Mouse (Mus musculus): ENCODE measurements at regions not wholly inside any gene's neighbourhood (a gene's known extent, or its start where the extent isn't known, plus 50 kb on each side); places are given as distances from the start of the nearest gene placed in this dataset.

DNA sequence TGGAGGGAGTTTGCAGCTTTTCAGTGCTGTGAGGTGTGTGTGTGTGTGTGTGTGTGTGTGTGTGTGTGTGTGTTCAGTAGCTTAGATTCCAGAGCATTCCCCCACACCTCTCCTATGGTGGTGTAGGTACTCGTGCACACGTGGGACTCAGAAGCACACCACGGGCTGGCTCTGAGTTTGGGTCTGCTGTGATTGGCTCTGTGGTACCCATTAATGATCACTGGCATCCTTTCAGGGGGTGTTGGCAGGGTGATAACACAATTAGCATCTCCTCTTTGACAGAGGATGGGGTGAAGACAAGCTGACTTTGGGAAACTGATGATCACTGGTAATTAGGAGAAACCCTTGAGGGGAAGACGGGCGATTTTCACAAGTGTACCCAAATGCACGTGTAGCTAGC is 219.7 kb upstream of the Zfp507 start:
- H3K36me3 ChIP-seq (ENCODE audit: control insufficient read depth in 1 of 2, insufficient read depth in 2 of 2, low read length in 2 of 2): no peaks in the 10 kb centered on the region
- DNase-seq (ENCODE audit: low read depth, low spot score): no peak
- TF ChIP-seq RCOR1 (IDR thresholded peaks at IDR 0.05; ENCODE audit: low read depth, low read length): no peak
- TF ChIP-seq POLR2AphosphoS5 (IDR thresholded peaks at IDR 0.05; ENCODE audit: borderline replicate concordance, low read depth, low read length): no peak
- no peak for TF ChIP-seq NELFE (IDR thresholded peaks at IDR 0.05; ENCODE audit: low read depth, low read length)
- TF ChIP-seq TBP (IDR thresholded peaks at IDR 0.05; ENCODE audit: low read depth, low read length): no peak
- no peak for TF ChIP-seq MXI1 (IDR thresholded peaks at IDR 0.05; ENCODE audit: low read depth, low read length)
- no peak for TF ChIP-seq GATA1 (IDR thresholded peaks at IDR 0.05; ENCODE audit: low read depth, low read length)
- TF ChIP-seq ETS1 (IDR thresholded peaks at IDR 0.05; ENCODE audit: low read depth, low read length): no peak
- TF ChIP-seq TCF12 (IDR thresholded peaks at IDR 0.05; ENCODE audit: low read depth, low read length): no peak
- no peak for TF ChIP-seq MYC (IDR thresholded peaks at IDR 0.05; ENCODE audit: low read depth, low read length)
- TF ChIP-seq HCFC1 (IDR thresholded peaks at IDR 0.05; ENCODE audit: low read depth, low read length): no peak
- TF ChIP-seq MAFK (IDR thresholded peaks at IDR 0.05; ENCODE audit: borderline replicate concordance, low read depth, low read length): no peak
- TF ChIP-seq RAD21 (IDR thresholded peaks at IDR 0.05; ENCODE audit: low read depth, low read length): no peak
- TF ChIP-seq ELF1 (IDR thresholded peaks at IDR 0.05; ENCODE audit: low read depth, low read length): no peak
- no peaks in the 10 kb centered on the region for H3K4me1 ChIP-seq (ENCODE audit: control insufficient read depth in 1 of 2, insufficient read depth in 2 of 2, low read length in 2 of 2)
- no peak overlapping the region for H3K27ac ChIP-seq (ENCODE audit: control insufficient read depth, low read depth, low read length)
- H3K4me3 ChIP-seq (ENCODE audit: control insufficient read depth in 1 of 2, insufficient read depth in 1 of 2, low read depth in 2 of 2, low read length in 2 of 2): no peak overlapping the region
- no peak overlapping the region for H3K9ac ChIP-seq (ENCODE audit: control insufficient read depth, low read depth, low read length, poor library complexity, severe bottlenecking)
- no peaks in the 10 kb centered on the region for H3K9me3 ChIP-seq (replicated peaks; ENCODE audit: insufficient read depth, low read length)
- H3K79me2 ChIP-seq (ENCODE audit: control insufficient read depth, insufficient read depth, low read length, poor library complexity): no peaks in the 10 kb centered on the region
- H3K27me3 ChIP-seq (ENCODE audit: control insufficient read depth in 1 of 2, insufficient read depth in 2 of 2, low read length in 2 of 2): no peaks in the 10 kb centered on the region

DNA sequence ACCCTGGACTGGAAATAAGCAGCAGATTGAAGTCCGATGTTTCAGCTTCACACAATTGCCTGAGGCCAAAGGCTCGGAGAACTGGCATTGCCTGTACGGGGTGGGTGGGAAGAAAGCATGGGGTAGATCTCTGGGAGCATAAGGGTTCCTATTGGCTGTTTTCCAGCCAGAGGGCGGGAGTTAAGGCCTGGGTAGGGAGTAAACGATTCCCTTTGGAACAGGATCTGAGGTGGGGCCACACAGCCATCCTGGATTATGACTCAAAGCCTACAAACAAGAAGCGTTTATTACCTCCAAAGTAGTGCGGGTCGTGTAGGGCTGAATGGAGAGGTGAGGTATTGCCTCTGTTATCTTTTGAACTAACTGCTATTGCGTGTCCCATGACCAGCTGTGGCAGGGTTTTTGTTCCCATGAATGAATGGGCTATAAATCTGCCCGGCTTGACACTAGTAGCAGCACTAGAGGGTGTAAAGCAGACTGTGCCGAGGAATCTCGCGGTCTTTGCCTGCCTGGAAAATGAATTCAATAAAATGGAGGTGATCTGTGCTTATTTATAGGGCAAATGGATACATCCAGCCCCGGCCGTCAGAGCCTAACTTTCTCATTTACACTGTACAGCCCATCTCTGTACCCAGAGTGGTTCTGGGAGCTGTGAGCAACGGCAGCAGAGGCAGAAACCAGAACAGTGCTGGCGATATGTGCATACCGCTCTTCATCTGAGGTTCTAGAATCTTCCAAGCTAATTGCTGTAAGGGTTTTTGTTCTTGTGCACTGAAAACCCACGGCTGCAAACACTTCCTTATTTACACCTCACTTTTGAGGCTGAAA is 214.3 kb upstream of the Zfp507 start:
- no peaks in the 10 kb centered on the region for H3K36me3 ChIP-seq (ENCODE audit: control insufficient read depth in 1 of 2, insufficient read depth in 2 of 2, low read length in 2 of 2)
- H3K9ac ChIP-seq (ENCODE audit: control insufficient read depth, low read depth, low read length, poor library complexity, severe bottlenecking): no peak overlapping the region
- no peak for DNase-seq (ENCODE audit: low read depth, low spot score)
- H3K27me3 ChIP-seq (ENCODE audit: control insufficient read depth in 1 of 2, insufficient read depth in 2 of 2, low read length in 2 of 2): no peaks in the 10 kb centered on the region
- no peaks in the 10 kb centered on the region for H3K4me1 ChIP-seq (ENCODE audit: control insufficient read depth in 1 of 2, insufficient read depth in 2 of 2, low read length in 2 of 2)
- TF ChIP-seq MXI1 (IDR thresholded peaks at IDR 0.05; ENCODE audit: low read depth, low read length): no peak
- TF ChIP-seq SIN3A (IDR thresholded peaks at IDR 0.05; ENCODE audit: low read length): no peak
- TF ChIP-seq GATA1 (IDR thresholded peaks at IDR 0.05; ENCODE audit: low read depth, low read length): no peak
- TF ChIP-seq RAD21 (IDR thresholded peaks at IDR 0.05; ENCODE audit: low read depth, low read length): no peak
- no peak for TF ChIP-seq CHD1 (IDR thresholded peaks at IDR 0.05; ENCODE audit: low read depth, low read length)
- TF ChIP-seq MYB (IDR thresholded peaks at IDR 0.05; ENCODE audit: low read depth, low read length): no peak
- TF ChIP-seq ZMIZ1 (IDR thresholded peaks at IDR 0.05; ENCODE audit: low read depth, low read length): no peak
- no peak for TF ChIP-seq ELF1 (IDR thresholded peaks at IDR 0.05; ENCODE audit: low read depth, low read length)
- no peak for TF ChIP-seq TAL1 (IDR thresholded peaks at IDR 0.05; ENCODE audit: low read length)
- no peak for TF ChIP-seq KAT2A (conservative IDR thresholded peaks at IDR 0.05; ENCODE audit: low read depth, low read length)
- no peak for TF ChIP-seq MEF2A (IDR thresholded peaks at IDR 0.05; ENCODE audit: extremely low read depth, insufficient replicate concordance, low read depth, low read length, poor library complexity, severe bottlenecking)
- H3K79me2 ChIP-seq (ENCODE audit: control insufficient read depth, insufficient read depth, low read length, poor library complexity): no peaks in the 10 kb centered on the region
- H3K9me3 ChIP-seq (replicated peaks; ENCODE audit: insufficient read depth, low read length): no peaks in the 10 kb centered on the region
- H3K4me3 ChIP-seq (ENCODE audit: control insufficient read depth in 1 of 2, insufficient read depth in 1 of 2, low read depth in 2 of 2, low read length in 2 of 2): no peak overlapping the region
- H3K27ac ChIP-seq (ENCODE audit: control insufficient read depth, low read depth, low read length): no peak overlapping the region
